Mouse (Mus musculus) cerebellum, postnatal 14 days (tissue): ENCODE measurements around the gene Slc6a18.

Experiments
- DNase-seq, 2 experiments: peaks; one replicate each; pipeline ENCODE4 v3.0.0; 2021; ENCODE audit warnings: mixed read lengths in 2 of 2

Gene Slc6a18

DNA sequence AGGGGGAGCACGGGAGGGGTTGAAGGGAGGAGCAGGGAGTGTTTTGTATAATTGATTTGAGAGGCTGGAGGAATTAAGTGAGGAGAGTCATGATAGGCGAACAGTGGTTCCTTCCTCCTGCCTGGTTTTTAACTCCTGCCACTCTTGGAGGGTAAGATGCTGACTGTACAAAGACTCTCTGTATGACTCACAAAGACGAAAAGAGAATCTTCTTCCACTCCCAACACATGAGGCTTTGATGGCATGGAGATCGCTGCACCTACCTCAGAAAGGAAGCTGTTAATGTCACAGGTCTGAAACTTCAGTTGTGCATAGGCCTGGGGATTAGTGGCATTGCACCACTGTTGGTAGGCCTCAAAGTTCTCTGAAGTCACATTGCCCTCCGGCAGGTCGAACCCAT is 7.7 kb upstream of the Slc6a18 start:
- DNase-seq: no peak

DNA sequence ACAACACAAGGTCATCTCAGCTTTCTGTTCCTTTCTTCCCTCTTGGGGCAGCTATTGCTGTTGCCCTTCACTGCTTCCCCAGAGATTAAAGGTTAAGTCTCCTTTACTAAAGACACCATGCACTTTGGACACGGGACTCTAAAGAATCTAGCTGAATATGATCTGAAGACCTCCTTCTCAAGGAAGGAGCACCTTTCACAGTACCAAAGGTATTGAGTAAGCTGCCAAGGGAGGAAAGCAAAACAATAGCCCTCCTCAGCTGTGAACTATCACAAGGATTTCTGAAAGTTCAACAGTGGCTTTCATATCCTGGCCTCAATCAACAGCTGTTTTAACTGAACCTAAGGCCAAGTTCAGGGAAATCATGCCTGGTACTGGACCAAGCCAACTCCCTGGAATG is 6.6 kb upstream of the Slc6a18 start:
- DNase-seq: no peak

DNA sequence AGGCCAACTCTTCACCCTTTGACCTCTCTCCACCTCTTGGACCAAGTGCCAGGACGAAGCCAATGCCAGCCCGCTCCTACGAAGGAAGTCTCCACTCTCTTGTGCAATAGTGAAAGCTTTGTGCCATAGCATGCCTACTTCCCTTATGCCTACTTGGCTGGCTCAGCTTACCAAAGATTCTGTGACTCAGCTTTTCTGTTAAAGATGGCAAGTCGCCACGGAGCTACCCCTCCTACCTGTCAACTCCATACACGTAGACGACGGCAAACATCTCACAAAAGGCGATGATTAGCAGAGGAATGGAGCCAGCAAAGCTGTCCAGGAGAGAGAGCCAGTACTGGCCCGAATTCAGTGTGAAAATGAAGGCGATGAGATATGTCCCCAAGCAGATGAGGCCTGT is 5.9 kb upstream of the Slc6a18 start:
- DNase-seq: peak; percentile 24 to 34

DNA sequence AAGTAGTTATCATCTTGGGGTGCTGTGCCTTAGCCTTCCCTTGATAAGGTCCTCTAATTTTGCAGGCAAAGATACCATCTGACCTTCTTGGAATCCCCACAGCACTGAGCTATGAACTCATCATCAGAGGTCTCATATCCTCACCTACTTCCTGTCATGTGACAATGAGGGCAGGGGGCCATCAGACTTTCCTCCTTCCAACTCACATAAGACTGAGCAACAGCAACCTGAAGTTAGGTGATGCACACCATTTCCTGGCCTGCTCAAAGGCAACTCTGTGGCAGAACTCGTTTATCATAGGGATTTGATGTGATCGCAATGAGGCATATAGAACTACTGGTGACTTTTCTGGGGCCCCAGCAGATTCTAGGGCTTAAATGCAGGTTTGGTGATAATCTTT is 4.4 kb upstream of the Slc6a18 start:
- DNase-seq: no peak

DNA sequence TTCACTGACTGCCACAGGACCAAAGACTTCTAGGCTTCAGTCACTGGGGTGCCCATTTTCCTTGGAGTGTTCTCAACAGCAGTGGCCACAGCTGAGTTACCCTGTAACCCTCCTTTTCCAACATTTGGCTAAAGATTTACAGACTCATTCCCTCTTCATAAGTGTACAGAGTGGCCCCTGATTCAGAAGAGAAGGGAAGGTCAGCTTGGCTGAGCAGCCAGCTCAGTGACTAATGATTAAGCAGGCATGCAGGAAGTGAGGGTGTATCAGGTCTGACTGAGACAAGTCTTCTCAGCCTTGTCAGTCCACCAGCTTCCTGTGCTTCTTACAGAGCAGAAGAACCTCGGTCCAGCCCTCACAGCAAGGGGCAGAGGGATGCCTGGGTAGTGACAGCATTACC is 2.6 kb upstream of the Slc6a18 start:
- no peak for DNase-seq

DNA sequence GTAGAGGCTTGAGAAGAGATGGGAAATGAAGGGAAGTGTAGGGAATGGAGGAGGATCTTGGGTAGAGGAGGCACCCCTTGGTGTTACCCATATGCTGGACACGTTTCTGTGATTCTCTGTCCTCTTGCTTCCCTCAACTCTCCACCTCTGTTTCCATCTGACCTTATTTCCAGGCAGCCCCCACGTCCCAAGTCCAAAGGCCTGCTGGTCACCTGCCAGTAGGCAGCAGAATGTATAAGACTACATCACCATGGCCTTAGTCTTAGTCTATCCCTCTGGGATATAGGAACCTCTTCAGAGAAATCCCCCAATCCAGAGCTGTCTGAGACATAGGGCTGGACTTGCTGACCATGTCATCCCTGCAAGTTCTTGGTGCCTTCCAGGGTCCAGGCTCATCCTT is 1.5 kb upstream of the Slc6a18 start:
- DNase-seq: no peak

DNA sequence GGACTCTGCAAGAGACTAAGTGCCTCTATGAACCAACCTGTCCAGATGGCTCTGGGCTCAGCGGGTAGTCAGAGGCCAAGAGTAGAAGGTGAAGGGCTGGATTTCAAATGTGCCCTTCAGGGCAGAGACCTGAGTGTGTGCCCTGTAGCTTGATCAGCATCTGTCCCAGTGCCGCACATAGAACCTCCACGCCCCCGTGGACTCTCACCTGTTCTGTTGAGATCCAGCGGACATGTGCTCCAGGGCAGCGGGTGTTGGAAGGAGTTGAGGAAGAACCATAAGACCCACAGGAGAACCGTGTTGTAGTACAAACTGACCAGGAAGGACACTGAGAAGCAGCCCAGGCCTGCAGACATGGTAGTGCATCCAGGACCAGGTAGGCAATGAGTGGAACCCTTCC is 2.7 kb downstream of the Slc6a18 start:
- DNase-seq: no peak

DNA sequence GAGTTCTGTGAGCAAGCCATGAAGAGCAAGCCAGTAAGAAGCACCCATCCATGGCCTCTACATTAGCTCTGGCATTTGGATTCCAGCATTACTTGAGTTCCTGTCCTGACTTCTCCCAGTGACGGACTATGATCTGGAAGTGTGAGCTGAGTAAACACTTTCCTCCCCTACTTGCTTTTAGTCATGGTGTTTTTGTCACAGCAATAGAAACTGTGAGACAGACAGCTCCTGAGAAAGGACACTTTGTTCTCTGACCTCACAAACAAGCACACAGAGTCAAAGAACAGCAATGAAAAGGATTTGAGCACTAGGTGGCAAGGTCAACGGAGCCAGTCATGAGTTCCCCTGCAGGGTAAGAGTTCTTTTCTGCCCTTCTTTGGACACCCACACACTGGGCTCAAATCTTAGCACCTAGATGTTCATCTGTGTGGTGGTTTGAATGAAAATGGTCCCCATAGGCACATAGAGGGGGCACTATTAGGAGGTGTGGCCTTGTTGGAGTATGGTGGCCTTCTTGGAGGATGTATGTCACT is 17.6 kb downstream of the Slc6a18 start:
- DNase-seq: no peak

DNA sequence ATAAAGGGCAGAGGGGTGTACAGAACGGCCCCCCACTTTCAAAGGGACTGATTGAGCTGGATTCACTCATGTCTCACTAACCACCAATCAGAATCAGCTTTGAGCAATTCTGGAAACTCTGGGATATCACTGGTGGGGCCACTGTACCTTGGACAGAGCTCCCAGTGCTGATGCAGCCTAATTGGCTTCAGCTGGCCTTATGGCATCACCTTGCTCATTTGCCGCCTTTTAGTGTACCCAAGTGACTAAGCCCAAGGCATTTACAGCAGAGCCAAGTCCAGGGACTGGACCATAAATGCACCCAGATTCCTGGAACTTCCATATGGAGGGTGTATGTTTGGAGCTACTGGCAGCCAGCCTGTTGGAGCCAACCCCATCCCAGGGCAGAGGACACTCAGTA is 18.9 kb downstream of the Slc6a18 start:
- DNase-seq: no peak

DNA sequence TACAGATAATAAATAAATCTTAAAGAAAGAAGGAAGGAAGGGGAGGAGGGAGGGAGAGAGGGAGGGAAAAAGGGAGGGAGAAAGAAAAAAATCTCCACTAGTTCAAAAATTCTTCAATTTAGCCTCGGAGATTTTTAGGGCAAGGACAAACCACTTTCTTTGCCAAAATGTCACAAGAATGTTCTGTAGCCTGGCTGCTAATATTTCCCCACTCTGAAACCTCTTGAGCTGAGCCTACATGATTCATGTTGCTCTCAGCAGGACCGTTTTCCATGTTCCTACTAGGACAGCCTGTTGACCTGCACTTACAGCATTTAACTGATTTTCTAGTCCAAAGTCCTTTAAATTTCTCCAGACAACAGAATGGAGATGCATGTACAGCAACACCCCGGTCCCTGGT is 22.8 kb downstream of the Slc6a18 start:
- no peak for DNase-seq

DNA sequence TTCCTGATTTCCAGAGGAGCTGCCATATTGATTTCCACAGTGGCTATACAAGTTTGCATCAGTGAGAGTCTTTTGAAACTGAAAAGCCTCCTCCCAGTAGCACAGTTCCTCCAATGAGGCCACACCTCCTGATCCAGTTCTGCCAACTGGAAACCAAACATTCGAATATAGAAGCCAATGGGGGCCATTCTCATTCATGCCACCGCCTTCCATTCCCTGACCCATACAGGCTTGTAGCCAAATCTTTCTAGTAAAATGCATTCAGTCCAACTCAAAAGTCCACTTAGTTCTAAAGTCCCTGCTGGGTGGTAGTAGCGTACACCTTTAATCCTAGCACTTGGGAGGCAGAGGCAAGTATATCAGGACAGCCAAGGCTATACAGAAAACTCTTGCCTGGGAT is 24.6 kb downstream of the Slc6a18 start:
- no peak for DNase-seq

DNA sequence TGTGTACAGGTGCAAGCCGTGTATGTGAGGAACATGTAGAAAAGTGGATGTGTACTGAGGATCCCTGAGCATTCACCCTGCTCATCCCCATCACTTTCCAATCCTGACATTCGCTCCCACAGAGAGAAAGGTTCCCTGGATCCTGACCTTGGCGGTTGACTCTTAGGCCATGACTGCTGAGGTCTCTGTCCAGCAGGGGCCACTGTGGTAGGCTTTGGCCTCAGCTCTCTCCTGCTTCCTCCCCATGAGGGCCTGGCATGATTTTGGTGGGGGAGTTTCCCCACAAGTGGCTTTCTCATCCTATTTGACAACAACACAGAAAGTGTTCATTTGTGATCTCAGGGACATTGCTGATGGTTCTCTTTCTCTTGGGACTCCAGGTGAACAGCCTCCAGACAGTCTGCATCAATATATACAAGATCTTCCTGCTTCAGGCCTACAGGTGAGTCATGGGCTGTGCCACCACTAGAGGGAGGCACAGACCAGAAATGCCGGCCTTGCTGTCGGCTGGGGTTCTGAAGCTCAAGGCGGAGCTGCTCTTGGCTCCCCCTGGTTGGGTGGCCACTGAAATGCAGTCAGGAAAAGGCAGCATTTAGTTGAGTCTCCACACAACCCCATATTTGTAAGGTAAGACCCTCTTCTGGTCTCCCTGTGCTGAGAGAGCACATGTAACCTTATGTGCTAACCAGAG is 31.3 kb downstream of the Slc6a18 start:
- DNase-seq: peak; percentile 76 to 81

DNA sequence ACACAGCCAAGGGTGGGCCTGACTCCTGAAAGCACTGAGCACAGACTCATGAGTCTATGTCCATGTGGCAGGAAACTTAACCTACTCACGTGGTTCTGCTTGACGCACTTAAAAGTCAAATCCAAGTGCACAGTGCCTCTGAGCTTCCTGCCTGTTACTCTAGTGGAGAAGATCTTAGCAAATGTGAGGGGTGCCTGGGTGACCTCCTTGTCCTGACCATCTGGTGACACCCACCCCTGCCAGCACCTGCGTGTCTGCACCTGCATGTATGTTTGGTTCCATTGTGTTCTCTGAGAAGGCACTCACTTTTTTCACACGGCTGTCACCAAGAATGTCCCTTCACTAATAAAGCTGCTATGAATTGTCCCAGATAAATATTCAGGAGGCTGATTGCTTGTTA is 36.5 kb downstream of the Slc6a18 start:
- DNase-seq: no peak

DNA sequence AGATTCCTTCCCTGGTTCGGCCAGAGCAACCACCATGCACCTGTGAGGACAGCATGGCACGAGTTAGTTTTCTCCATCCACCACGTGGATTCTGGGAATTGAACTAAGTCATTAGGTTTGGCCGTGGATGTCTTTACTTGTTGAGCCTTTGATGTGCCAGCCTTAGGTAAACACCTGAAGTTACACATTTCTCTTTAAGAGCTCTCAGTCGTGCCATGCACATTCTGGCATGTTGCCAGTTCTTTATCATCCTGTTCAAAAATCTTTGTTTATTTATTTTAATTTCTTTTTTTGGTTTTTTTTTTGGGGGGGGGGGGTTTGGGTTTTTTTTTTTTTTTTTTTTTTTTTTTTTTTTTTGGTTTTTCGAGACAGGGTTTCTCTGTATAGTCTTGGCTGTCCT is 40.0 kb downstream of the Slc6a18 start:
- no peak for DNase-seq

DNA sequence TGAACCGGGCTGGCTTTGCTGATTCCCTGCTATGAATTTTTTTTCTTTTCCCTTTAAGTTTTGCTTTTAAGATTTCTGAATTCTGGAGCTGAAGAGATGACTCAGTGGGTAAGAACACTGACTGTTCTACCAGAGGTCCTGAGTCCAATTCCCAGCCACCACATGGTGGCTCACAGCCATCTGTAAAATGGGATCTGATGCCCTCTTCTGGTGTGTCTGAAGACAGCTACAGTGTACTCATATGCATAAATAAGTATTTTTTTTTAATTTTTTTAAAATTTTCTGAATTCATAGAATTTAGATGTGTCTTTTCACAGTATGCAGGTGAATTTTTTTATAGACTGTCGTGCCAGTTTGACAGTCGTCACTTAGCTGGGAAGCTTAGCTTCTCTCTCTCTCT is 46.0 kb downstream of the Slc6a18 start:
- DNase-seq: no peak

DNA sequence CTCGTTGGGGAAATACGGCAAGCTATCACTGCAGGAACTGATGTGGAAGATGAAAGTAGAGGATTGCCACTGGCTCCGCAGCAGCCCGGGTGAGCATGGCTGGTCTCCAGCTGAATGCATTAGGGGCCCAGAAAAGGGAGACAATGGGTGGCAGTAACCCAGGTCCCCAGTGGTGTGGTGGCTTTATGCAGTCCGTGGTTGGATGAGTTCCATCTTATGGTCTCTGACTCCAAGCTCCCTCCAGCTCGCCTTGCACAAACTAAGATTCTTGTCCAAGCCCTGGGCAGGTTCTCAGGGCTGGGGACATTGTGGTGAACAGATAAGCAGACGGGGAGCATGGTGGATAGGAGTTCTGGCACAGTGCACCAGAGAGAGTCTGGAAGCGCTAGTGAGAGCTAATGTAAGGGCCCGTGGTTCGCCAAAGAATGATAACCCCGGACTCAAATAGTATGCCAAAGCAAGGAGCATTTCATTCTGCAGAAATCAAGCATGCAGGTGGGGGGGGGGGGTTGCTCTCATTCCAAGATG is 49.2 kb downstream of the Slc6a18 start:
- DNase-seq: peak; percentile 10 to 16

DNA sequence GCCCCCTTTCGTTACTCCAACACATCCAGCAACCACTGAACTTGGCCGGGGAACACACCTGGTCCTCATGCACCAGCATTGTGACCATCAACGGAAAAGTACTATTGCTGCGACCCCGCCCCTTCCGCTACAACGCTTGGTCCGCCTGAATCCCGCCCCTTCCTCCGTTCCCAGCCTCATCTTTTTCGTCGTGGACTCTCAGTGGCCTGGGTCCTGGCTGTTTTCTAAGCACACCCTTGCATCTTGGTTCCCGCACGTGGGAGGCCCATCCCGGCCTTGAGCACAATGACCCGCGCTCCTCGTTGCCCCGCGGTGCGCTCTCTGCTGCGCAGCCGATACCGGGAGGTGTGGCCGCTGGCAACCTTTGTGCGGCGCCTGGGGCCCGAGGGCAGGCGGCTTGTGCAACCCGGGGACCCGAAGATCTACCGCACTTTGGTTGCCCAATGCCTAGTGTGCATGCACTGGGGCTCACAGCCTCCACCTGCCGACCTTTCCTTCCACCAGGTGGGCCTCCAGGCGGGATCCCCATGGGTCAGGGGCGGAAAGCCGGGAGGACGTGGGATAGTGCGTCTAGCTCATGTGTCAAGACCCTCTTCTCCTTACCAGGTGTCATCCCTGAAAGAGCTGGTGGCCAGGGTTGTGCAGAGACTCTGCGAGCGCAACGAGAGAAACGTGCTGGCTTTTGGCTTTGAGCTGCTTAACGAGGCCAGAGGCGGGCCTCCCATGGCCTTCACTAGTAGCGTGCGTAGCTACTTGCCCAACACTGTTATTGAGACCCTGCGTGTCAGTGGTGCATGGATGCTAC is 50.9 kb downstream of the Slc6a18 start, which contains the start of gene Tert:
Tert (plus strand) TSS at position 167 of the 805 bp plus-strand sequence.
- peak; percentile 20 to 36 for DNase-seq

DNA sequence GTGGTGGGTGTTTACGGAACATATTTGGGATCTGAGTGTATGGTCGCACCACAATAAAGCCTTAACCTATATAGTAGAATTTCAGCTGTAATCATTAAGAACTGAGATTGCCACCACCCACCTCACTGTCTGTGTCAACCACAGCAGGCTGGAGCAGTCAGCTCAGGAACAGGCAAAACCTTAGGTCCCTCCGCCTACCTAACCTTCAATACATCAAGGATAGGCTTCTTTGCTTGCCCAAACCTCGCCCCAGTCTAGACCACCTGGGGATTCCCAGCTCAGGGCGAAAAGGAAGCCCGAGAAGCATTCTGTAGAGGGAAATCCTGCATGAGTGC is 51.4 kb downstream of the Slc6a18 start:
- peak; percentile 60 to 67 for DNase-seq

DNA sequence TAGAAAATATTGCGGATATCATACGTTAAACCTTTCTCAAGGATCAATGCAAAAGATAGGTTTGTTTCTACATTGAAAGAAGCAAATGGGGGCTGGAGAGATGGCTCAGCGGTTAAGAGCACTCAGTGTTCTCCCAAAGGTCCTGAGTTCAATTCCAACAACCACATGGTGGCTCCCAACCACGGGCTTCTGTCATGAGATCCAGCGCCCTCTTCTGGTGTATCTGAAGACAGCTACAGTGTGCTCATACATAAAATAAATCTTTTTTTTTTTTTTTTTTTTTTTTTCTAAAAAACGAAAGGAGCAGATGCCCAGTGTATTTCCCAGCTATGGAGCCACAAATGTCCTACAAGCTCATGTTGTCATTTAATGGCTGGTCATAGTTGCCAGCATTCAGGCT is 57.2 kb downstream of the Slc6a18 start:
- no peak for DNase-seq

DNA sequence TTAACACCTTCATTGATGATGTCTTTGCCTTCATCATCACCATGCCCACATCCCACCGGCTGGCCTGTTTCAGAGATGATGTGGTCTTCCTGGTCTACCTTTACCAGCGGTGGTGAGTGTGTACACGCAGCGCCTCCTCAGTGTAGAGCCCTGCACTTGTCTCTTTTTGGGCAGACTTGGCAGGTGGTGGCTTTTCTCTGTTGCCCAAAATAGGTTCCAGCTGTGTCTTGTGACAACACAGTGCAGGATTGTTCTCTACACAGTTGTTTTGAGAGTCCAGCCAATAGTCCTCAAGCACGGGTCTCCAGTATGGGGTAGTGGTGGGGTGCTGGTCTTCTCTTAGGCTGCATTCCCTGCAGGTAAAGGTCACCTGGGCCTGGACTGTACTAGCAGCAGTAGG is 59.4 kb downstream of the Slc6a18 start:
- DNase-seq: no peak
